Mouse (Mus musculus) lung, embryonic 15.5 days (tissue): ENCODE measurements around the gene Tmem91. TPM values are rescaled to one million over a fixed set of nuclear protein-coding genes. Genes with fewer than 3 reads are reported as not detected.

Experiments used
- ATAC-seq: fragments of 200-750 bp; cut with Nextera tagmentation; 2 replicates; pipeline ENCODE4 v1.8.0; 2017; ENCODE audit warnings: moderate number of reproducible peaks, borderline replicate concordance; ENCODE audit not compliant: low FRiP score, low TSS enrichment; ENCODE audit errors: extremely low read depth
- H3K27ac ChIP-seq: fragments of 300-500 bp; sonication (generic); 2 replicates; pipeline ENCODE4 v1.5.1; 2015; ENCODE audit warnings: moderate library complexity, mild to moderate bottlenecking, inconsistent platforms
- H3K27me3 ChIP-seq: fragments of 300-500 bp; sonication (generic); 2 replicates; pipeline ENCODE4 v1.6.1; 2015; ENCODE audit warnings: inconsistent platforms
- H3K36me3 ChIP-seq: fragments of 300-500 bp; sonication (generic); 2 replicates; pipeline ENCODE4 v1.6.1; 2015; ENCODE audit warnings: inconsistent platforms
- H3K4me1 ChIP-seq: fragments of 300-500 bp; sonication (generic); 2 replicates; pipeline ENCODE4 v1.6.1; 2015; ENCODE audit warnings: inconsistent platforms
- H3K4me2 ChIP-seq: fragments of 300-500 bp; sonication (generic); 2 replicates; pipeline ENCODE4 v1.6.1; 2015; ENCODE audit warnings: inconsistent platforms, mild to moderate bottlenecking, moderate library complexity
- H3K4me3 ChIP-seq: fragments of 300-500 bp; sonication (generic); 2 replicates; pipeline ENCODE4 v1.5.1; 2015; ENCODE audit warnings: mild to moderate bottlenecking, inconsistent platforms
- H3K9ac ChIP-seq: fragments of 300-500 bp; sonication (generic); 2 replicates; pipeline ENCODE4 v1.6.1; 2015; ENCODE audit warnings: inconsistent platforms
- H3K9me3 ChIP-seq: fragments of 300-500 bp; sonication (generic); 2 replicates; pipeline ENCODE4 v1.6.1; 2016; ENCODE audit warnings: inconsistent platforms
- WGBS: fragments of 180-500 bp; shearing (Covaris S2); methylation state at CpG from one replicate; pipeline ENCODE4 v1.1.7; 2015; 5-methylcytosine and 5-hydroxymethylcytosine counted together
- polyA plus RNA-seq: library from polyadenylated mRNA; unstranded; fragments of >200 nt; fragmentation: Nextera tagmentation; extraction: Ambion mirVana; gene quantifications from 2 replicates; pipeline ENCODE4 v1.2.1, GENCODE M21; 2015

Gene Tmem91
- polyA plus RNA-seq, 1 experiment from 2014 or later: 2.6 TPM

DNA sequence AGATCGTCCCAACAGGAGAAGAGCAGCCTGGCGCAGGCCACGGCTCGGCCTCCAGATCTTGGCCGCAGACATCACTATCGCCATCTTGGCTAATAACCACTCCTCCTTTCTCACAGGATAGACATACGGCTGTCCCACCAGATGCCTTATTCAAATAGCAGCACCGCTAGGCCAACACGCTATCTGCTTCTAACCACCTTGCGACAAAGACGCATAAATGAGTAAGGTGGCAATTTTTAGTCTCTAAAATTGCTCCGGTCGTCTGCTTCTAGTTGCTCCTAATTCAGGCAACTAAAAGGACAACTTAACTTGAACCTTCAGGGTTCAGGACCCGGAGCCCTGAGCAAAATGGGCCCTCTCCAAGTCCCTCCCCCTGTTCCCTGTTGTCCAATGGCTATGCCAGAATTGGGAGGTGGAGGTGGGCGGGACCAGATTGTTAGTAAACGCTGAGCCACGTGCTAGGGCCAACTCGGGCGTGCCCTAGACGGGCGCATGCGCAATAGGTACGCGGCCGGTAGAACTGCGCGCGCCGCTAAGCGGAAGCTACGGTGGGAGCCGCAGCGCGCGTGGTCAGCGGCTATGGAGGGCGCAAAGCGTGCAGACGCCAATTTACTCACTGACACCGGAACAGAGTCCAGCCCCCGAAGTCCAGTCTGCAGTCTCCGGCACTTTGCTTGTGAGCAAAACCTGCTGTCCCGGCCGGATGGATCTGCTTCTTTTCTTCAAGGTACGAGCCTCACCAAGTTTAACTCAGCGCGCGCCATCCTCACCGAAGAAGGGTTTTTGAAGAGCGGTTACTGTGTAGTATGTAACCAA lies 16.1 kb downstream of the Tmem91 start, which contains the start of the genes Bckdha and Exosc5:
Gene Bckdha, minus strand, starts transcription at position 325 of the 816 bp plus-strand sequence.
Gene Exosc5, plus strand, starts transcription at position 508 of the 816 bp plus-strand sequence.
- Histone ChIP-seq H3K36me3 (peaks cover 6% of the 10 kb centered on the region; the same call in 1 of the 2 replicates), H3K9me3 (no peaks in the 10 kb centered on the region), H3K4me2 (peak within 1 kb of the TSS; percentile 77), H3K4me3 (peak within 1 kb of the TSS; percentile 79), H3K4me1 (peaks cover 23% of the 10 kb centered on the region), H3K9ac (peak within 1 kb of the TSS; percentile 74), H3K27me3 (no peaks in the 10 kb centered on the region), H3K27ac (peak within 1 kb of the TSS; percentile 65)
- ATAC-seq: peak; percentile 98
- WGBS: under 1% methylated on average over 50 of the region's 50 CpGs

DNA sequence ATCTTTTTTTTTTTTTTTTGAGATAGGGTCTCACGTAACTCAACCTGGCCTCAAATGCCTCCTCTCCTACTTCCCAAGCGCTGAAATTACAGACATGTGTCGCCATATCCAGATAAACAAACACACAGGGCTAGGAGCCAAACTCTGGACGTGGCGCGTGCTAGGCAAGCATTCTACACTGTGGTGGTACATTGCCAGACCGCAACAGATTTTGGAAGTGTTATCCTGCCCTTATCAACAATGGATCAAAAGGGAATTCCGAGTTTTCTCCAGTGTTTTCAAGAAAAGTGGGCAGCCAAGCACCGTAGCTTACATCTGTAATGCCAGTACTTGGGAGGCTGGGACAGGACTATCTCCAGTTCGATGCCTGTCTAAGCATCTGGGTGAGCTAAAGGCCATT lies 17.2 kb downstream of the Tmem91 start:
- Histone ChIP-seq H3K9me3 (no peaks in the 10 kb centered on the region), H3K4me2 (peak overlapping the region; percentile 77), H3K36me3 (no peaks in the 10 kb centered on the region), H3K4me3 (peak overlapping the region; percentile 79), H3K27me3 (no peaks in the 10 kb centered on the region), H3K4me1 (peaks cover 23% of the 10 kb centered on the region), H3K9ac (peak overlapping the region; percentile 74), H3K27ac (no peak overlapping the region)
- ATAC-seq: no peak
- WGBS: 20% methylated on average over 10 of the region's 10 CpGs

DNA sequence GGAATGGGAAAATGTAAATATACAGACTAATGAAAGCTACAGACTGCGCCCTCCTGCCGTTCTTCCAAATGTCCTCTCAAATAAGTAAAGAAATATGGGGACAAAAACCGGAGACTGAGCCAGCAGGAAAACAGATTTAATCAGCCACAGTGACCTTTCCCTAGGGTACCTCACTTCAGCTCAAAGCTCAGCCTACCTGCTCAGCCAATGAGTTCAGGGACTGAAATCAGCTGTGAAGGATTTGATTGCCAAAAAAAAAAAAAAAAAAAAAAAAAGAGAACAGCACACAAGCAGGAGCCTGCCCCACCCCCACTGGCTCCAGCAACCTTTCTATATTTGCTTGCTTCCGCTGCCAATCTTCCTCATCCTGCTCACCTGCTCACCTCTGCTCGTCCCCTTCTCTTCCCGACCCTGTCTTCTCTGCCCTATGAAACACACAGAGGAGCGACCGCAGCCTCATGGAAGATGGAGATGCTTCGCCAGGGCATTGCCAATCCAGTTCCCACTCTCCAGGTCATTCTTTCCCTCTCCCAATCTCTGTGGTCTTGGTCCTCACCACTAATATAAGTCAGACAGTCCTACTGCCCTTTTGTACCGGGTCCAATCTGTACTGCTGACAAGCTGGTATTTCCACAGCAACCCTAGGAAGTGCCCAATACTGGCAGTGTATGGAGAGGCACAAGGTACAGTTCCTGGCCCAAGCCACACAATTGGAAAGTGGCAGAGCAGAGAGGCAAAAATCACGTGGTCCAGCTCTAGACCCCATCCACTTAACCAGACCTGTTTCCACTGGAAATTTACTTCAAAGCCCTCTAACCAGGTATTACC lies 19.2 kb downstream of the Tmem91 start:
- peaks cover 23% of the 10 kb centered on the region for H3K4me1 ChIP-seq
- no peaks in the 10 kb centered on the region for H3K27me3 ChIP-seq
- WGBS: 75% methylated on average over 11 of the region's 11 CpGs
- no peak for ATAC-seq
- H3K4me3 ChIP-seq: no peak overlapping the region
- no peaks in the 10 kb centered on the region for H3K36me3 ChIP-seq
- no peak overlapping the region for H3K27ac ChIP-seq
- H3K4me2 ChIP-seq: no peak overlapping the region
- H3K9ac ChIP-seq: no peak overlapping the region
- no peaks in the 10 kb centered on the region for H3K9me3 ChIP-seq

DNA sequence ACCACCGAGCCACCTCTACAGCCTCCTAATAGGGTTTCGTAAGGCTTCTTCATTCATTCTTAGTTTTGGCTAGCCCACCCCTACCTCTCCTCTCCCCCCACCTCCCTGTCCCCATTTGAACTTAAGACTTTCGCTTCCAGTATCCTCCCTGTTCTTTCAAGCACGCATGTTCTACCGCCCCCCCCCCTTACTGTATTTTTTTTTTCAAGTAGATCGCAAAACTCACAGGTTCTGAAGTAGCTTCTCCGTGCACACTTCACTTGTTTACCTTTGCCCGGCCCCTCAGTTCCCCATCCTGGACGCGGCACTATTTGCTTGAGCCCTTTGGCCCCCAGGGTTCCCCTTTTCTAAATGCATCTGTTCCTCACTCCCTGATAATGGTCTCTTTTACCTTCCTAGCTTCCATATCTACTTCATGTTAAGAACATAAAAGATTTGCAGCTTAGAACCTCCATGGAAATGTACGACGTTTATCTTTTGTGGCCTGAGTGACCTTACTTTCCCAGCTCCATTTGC lies 22.7 kb downstream of the Tmem91 start:
- Histone ChIP-seq H3K9me3 (no peaks in the 10 kb centered on the region), H3K27me3 (no peaks in the 10 kb centered on the region), H3K4me1 (peaks cover 4% of the 10 kb centered on the region), H3K9ac (no peak overlapping the region), H3K4me3 (no peak overlapping the region), H3K27ac (no peak overlapping the region), H3K4me2 (no peak overlapping the region), H3K36me3 (no peaks in the 10 kb centered on the region)
- 57% methylated on average over 12 of the region's 12 CpGs for WGBS
- no peak for ATAC-seq

DNA sequence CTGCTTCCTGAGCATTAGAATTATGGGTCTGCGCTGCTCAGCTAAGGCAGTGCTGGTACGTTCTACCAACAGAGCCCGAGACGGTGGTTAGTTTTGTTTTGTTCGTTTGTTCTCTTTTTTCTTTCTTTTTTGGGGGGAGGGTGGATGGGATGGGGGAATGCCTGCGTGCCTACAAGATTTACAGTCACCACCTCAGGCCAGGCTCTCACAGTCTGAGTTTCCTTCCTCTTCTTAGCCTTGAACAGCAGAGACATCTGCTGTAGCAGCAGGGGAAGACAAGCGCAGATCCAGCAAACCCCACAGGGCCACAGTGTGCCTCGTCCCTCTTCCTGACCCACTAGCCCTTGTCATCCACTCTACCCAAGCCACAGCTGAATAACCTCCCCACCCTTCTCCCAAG lies 23.7 kb downstream of the Tmem91 start:
- Histone ChIP-seq H3K9ac (no peak overlapping the region), H3K27me3 (no peaks in the 10 kb centered on the region), H3K9me3 (no peaks in the 10 kb centered on the region), H3K4me3 (no peak overlapping the region), H3K27ac (no peak overlapping the region), H3K4me1 (no peaks in the 10 kb centered on the region), H3K4me2 (no peak overlapping the region), H3K36me3 (no peaks in the 10 kb centered on the region)
- no peak for ATAC-seq
- WGBS: 88% methylated on average over 8 of the region's 8 CpGs

DNA sequence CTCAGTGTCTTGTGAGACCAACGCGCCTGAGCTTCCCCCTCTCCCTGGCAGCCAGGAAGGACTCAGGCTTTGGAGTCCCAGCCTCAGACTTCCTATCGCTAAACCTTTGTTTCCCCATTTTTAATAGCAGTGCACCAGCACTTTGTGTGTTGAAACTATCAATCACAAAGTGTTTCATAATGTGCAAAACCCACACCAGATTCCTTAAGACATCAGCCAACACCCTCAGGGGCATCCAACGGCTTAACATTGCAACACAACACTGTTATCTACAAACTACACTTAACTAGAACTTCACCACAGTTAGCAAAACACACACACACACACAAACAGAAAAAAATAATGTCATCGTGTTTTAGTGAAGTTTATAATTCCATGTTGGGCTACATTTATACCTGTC lies 25.1 kb downstream of the Tmem91 start:
- Histone ChIP-seq H3K4me1 (no peaks in the 10 kb centered on the region), H3K9ac (no peak overlapping the region), H3K9me3 (no peaks in the 10 kb centered on the region), H3K4me2 (no peak overlapping the region), H3K27ac (no peak overlapping the region), H3K27me3 (no peaks in the 10 kb centered on the region), H3K36me3 (no peaks in the 10 kb centered on the region), H3K4me3 (no peak overlapping the region)
- 57% methylated on average over 5 of the region's 5 CpGs for WGBS
- no peak for ATAC-seq

DNA sequence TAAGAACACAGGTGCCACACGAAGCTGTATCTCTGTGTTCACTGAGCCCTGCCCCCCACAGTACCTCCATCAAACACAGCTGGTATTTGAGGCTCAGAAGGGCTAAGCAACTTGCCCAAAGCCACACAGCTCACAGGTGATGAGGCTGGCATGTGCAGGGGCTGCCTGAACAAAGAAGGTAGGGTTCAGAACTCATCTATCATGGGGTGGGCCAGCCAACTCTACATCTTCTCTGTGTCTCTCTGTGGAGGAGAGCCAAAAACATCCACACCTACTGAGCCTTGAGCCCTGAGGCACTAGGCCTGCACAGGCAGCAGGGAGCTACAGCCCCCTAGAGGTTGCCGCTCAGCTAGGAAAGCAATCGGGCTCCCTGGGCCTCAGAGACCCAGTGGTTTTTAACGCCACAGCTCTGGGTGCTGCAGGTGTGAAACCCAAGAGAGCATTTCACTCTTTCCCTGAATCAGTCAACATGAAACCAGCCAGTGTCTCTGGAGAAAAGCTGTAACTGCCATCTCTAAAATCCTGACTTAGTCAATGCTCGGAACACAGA lies 27.3 kb downstream of the Tmem91 start:
- no peaks in the 10 kb centered on the region for H3K27me3 ChIP-seq
- H3K4me3 ChIP-seq: no peak overlapping the region
- H3K27ac ChIP-seq: no peak overlapping the region
- ATAC-seq: no peak; the same call in 1 of the 2 replicates
- H3K36me3 ChIP-seq: no peaks in the 10 kb centered on the region
- no peaks in the 10 kb centered on the region for H3K4me1 ChIP-seq
- WGBS: 53% methylated on average over 5 of the region's 5 CpGs
- no peak overlapping the region for H3K9ac ChIP-seq
- no peaks in the 10 kb centered on the region for H3K9me3 ChIP-seq
- no peak overlapping the region for H3K4me2 ChIP-seq

DNA sequence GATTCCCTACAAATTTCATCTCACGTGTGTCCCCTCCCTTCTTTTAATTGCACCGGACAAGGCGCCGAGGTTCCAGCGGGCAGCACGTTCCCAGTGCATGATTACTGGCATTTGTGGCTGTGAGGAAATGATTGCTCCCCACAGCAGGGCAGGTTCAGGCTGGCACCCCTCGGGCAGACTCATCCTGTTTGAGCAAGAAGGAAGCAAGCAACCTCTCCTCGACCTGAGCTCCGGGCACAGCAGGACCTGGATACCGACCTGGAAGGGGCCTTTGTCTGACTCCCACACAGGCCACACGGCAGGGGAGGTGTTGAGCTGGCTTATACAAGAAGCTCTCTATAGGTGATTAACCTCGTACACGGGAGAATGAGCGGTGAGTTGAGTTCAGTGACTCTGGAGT lies 29.9 kb downstream of the Tmem91 start:
- Histone ChIP-seq H3K36me3 (no peaks in the 10 kb centered on the region), H3K27ac (no peak overlapping the region), H3K4me1 (no peaks in the 10 kb centered on the region), H3K4me3 (no peak overlapping the region), H3K4me2 (no peak overlapping the region), H3K9ac (no peak overlapping the region), H3K9me3 (no peaks in the 10 kb centered on the region), H3K27me3 (no peaks in the 10 kb centered on the region)
- 65% methylated on average over 14 of the region's 14 CpGs for WGBS
- ATAC-seq: no peak

DNA sequence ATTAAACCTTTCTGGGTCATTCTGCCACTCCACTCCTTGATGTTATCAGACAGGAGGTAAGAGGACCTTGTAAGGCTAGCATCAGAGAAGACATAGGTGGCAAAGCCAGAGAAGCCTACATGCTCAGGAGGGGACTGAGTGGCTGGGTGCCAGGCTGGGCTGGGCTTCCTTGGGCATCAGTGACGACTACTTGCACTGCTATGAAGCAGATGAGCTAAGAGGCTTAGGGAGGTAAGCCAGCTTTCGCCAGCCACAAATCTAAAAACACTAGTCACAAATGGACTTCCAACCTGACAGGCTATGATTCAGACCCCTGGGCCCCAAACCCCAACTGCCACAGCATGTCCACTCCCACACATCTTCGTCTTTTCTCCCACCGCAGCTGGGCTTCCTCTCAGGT lies 30.3 kb downstream of the Tmem91 start:
- WGBS: 70% methylated on average over 4 of the region's 4 CpGs
- Histone ChIP-seq H3K27ac (no peak overlapping the region), H3K9me3 (no peaks in the 10 kb centered on the region), H3K27me3 (no peaks in the 10 kb centered on the region), H3K36me3 (no peaks in the 10 kb centered on the region), H3K9ac (no peak overlapping the region), H3K4me2 (no peak overlapping the region), H3K4me1 (no peaks in the 10 kb centered on the region), H3K4me3 (no peak overlapping the region)
- no peak for ATAC-seq

DNA sequence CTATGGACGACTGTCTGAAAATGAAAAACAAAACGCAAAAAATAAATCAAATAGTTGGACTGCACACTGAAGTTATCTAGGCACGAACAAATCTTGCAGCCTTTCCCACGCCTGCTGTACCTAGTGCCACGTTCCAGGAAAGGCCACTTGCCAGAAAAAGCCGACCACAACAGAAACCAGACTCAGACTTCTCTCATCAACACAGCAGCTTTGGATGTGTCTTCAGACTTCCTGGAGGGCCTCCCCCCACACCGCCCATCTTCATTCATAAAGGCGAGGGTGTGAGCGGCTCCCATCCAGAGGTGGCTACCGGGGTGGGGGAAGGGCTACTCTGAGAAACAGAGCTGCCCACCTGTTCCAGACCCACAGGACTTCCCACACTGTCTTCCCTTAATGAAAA lies 30.8 kb downstream of the Tmem91 start:
- Histone ChIP-seq H3K27ac (no peak overlapping the region), H3K36me3 (no peaks in the 10 kb centered on the region), H3K27me3 (no peaks in the 10 kb centered on the region), H3K4me3 (no peak overlapping the region), H3K4me1 (no peaks in the 10 kb centered on the region), H3K9ac (no peak overlapping the region), H3K4me2 (no peak overlapping the region), H3K9me3 (no peaks in the 10 kb centered on the region)
- no peak for ATAC-seq
- WGBS: 66% methylated on average over 10 of the region's 10 CpGs

DNA sequence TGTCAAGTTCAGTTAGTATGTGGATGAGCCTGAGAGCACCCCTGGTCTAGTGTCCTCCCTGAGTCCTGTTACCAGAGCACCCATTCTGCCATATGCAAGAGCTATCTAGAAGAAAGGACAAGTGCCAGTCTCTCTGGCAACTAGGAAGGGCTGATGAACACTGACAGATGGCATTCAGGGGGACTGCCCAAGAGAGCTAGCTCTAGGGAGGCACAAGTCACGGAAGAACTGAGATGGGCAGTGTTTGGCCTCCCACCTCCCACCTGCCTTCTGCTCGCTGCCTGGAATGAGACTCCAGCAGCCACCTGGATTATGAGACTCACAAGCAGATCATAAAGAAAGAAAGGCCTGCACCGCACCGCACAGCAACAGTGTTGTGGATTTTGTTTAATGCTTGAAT lies 35.2 kb downstream of the Tmem91 start:
- no peaks in the 10 kb centered on the region for H3K4me1 ChIP-seq
- no peak overlapping the region for H3K4me3 ChIP-seq
- no peak overlapping the region for H3K27ac ChIP-seq
- H3K27me3 ChIP-seq: no peaks in the 10 kb centered on the region
- no peak for ATAC-seq
- H3K9me3 ChIP-seq: no peaks in the 10 kb centered on the region
- H3K4me2 ChIP-seq: no peak overlapping the region
- no peaks in the 10 kb centered on the region for H3K36me3 ChIP-seq
- no peak overlapping the region for H3K9ac ChIP-seq
- 87% methylated on average over 4 of the region's 4 CpGs for WGBS
